Mouse (Mus musculus): Measurements from ENCODE around the gene Slfn2. TPM values are rescaled to one million over a fixed set of nuclear protein-coding genes. Genes with fewer than 3 reads are reported as not detected.

Gene Slfn2
- polyA plus RNA-seq, 1 experiment from 2014 or later, result 19.0 TPM

- no peak overlapping the region for H3K9ac ChIP-seq (replicated peaks; ENCODE audit: low read depth)
- H3K4me3 ChIP-seq (ENCODE audit: low read depth, low read length), result peak overlapping the region; percentile 6; the same call in 1 of the 2 replicates
- H3K36me3 ChIP-seq (ENCODE audit: insufficient read depth, low read length), result no peaks in the 10 kb centered on the region
- 17% methylated on average over 19 of the region's 19 CpGs for WGBS
- no peak for DNase-seq (ENCODE audit: low spot score)
- H3K27ac ChIP-seq (ENCODE audit: low read length), result no peak overlapping the region
- ATAC-seq, result no peak
- TF ChIP-seq CTCF (IDR thresholded peaks at IDR 0.05), result no peak
- no peak for TF ChIP-seq EP300 (IDR thresholded peaks at IDR 0.05)
- peak overlapping the region; percentile 42 for H3K4me2 ChIP-seq (replicated peaks; ENCODE audit: low read depth, low read length)
- no peaks in the 10 kb centered on the region for H3K4me1 ChIP-seq (ENCODE audit: insufficient read depth, low read depth, low read length)
- no peaks in the 10 kb centered on the region for H3K9me3 ChIP-seq (ENCODE audit: low read length)
- H3K27me3 ChIP-seq (replicated peaks; ENCODE audit: insufficient read depth, low read length), result no peaks in the 10 kb centered on the region
Measured at GRCm38 (mm10) chr11:83039796-83040195, 25.1 kb upstream of the Slfn2 start.

GRCm38 (mm10) chr11:83040325-83040724 lies 24.6 kb upstream of the Slfn2 start:
- H3K9ac ChIP-seq (replicated peaks; ENCODE audit: low read depth), result no peak overlapping the region
- H3K27ac ChIP-seq (ENCODE audit: low read length), result no peak overlapping the region
- no peaks in the 10 kb centered on the region for H3K9me3 ChIP-seq (ENCODE audit: low read length)

GRCm38 (mm10) chr11:83041000-83041399 lies 23.9 kb upstream of the Slfn2 start:
- TF ChIP-seq CTCF (IDR thresholded peaks at IDR 0.05), result no peak
- TF ChIP-seq EP300 (IDR thresholded peaks at IDR 0.05), result no peak
- Histone ChIP-seq H3K4me2 (replicated peaks; ENCODE audit: low read depth, low read length) (no peak overlapping the region), H3K4me3 (ENCODE audit: low read depth, low read length) (no peak overlapping the region), H3K27ac (ENCODE audit: low read length) (no peak overlapping the region), H3K9ac (replicated peaks; ENCODE audit: low read depth) (no peak overlapping the region), H3K9me3 (ENCODE audit: low read length) (no peaks in the 10 kb centered on the region), H3K4me1 (ENCODE audit: insufficient read depth, low read depth, low read length) (no peaks in the 10 kb centered on the region), H3K36me3 (ENCODE audit: insufficient read depth, low read length) (no peaks in the 10 kb centered on the region), H3K27me3 (replicated peaks; ENCODE audit: insufficient read depth, low read length) (no peaks in the 10 kb centered on the region)
- ATAC-seq, result no peak
- no peak for DNase-seq (ENCODE audit: low spot score)

More at GRCm38 (mm10) chr11:83040325-83040724, 24.6 kb upstream of the Slfn2 start:
- Histone ChIP-seq H3K4me2 (replicated peaks; ENCODE audit: low read depth, low read length) (peak overlapping the region; percentile 42; the same call in 1 of the 2 replicates), H3K36me3 (ENCODE audit: insufficient read depth, low read length) (no peaks in the 10 kb centered on the region), H3K27me3 (replicated peaks; ENCODE audit: insufficient read depth, low read length) (no peaks in the 10 kb centered on the region), H3K4me3 (ENCODE audit: low read depth, low read length) (peak overlapping the region; percentile 6; the same call in 1 of the 2 replicates), H3K4me1 (ENCODE audit: insufficient read depth, low read depth, low read length) (no peaks in the 10 kb centered on the region)
- peak; percentile 65 for ATAC-seq
- peak; percentile 44 for DNase-seq (ENCODE audit: low spot score)
- no peak for TF ChIP-seq EP300 (IDR thresholded peaks at IDR 0.05)
- peak; percentile 44 for TF ChIP-seq CTCF (IDR thresholded peaks at IDR 0.05)
- 19% methylated on average over 1 of the region's 1 CpGs for WGBS

GRCm38 (mm10) chr11:83043891-83044290 lies 21.0 kb upstream of the Slfn2 start:
- Histone ChIP-seq H3K27me3 (replicated peaks; ENCODE audit: insufficient read depth, low read length) (no peaks in the 10 kb centered on the region), H3K4me3 (ENCODE audit: low read depth, low read length) (no peak overlapping the region), H3K4me2 (replicated peaks; ENCODE audit: low read depth, low read length) (no peak overlapping the region), H3K27ac (ENCODE audit: low read length) (no peak overlapping the region), H3K9me3 (ENCODE audit: low read length) (no peaks in the 10 kb centered on the region), H3K36me3 (ENCODE audit: insufficient read depth, low read length) (no peaks in the 10 kb centered on the region), H3K9ac (replicated peaks; ENCODE audit: low read depth) (no peak overlapping the region), H3K4me1 (ENCODE audit: insufficient read depth, low read depth, low read length) (no peaks in the 10 kb centered on the region)
- WGBS, result 76% methylated on average over 4 of the region's 4 CpGs
- DNase-seq (ENCODE audit: low spot score) (no peak), ATAC-seq (no peak)
- TF ChIP-seq CTCF (IDR thresholded peaks at IDR 0.05) (no peak), EP300 (IDR thresholded peaks at IDR 0.05) (no peak)

- 69% methylated on average over 3 of the region's 3 CpGs for WGBS
- H3K9me3 ChIP-seq (ENCODE audit: low read length), result no peaks in the 10 kb centered on the region
- no peak overlapping the region for H3K4me2 ChIP-seq (replicated peaks; ENCODE audit: low read depth, low read length)
- H3K4me1 ChIP-seq (ENCODE audit: insufficient read depth, low read depth, low read length), result no peaks in the 10 kb centered on the region
- TF ChIP-seq EP300 (IDR thresholded peaks at IDR 0.05) (no peak), CTCF (IDR thresholded peaks at IDR 0.05) (no peak)
- no peak overlapping the region for H3K4me3 ChIP-seq (ENCODE audit: low read depth, low read length)
- H3K9ac ChIP-seq (replicated peaks; ENCODE audit: low read depth), result no peak overlapping the region
- H3K27ac ChIP-seq (ENCODE audit: low read length), result no peak overlapping the region
- H3K27me3 ChIP-seq (replicated peaks; ENCODE audit: insufficient read depth, low read length), result no peaks in the 10 kb centered on the region
- DNase-seq (ENCODE audit: low spot score) (peak; percentile 8), ATAC-seq (no peak)
- H3K36me3 ChIP-seq (ENCODE audit: insufficient read depth, low read length), result no peaks in the 10 kb centered on the region
Measured at GRCm38 (mm10) chr11:83045642-83046041, 19.3 kb upstream of the Slfn2 start.

GRCm38 (mm10) chr11:83057863-83058262 lies 7.0 kb upstream of the Slfn2 start:
- ATAC-seq, result no peak; the same call in 1 of the 2 replicates
- Histone ChIP-seq H3K9me3 (ENCODE audit: low read length) (no peaks in the 10 kb centered on the region), H3K36me3 (ENCODE audit: insufficient read depth, low read length) (no peaks in the 10 kb centered on the region), H3K4me2 (replicated peaks; ENCODE audit: low read depth, low read length) (no peak overlapping the region), H3K27me3 (replicated peaks; ENCODE audit: insufficient read depth, low read length) (no peaks in the 10 kb centered on the region), H3K4me3 (ENCODE audit: low read depth, low read length) (no peak overlapping the region), H3K27ac (ENCODE audit: low read length) (no peak overlapping the region), H3K9ac (replicated peaks; ENCODE audit: low read depth) (no peak overlapping the region), H3K4me1 (ENCODE audit: insufficient read depth, low read depth, low read length) (no peaks in the 10 kb centered on the region)
- peak; percentile 71 for DNase-seq (ENCODE audit: low spot score)
- TF ChIP-seq CTCF (IDR thresholded peaks at IDR 0.05) (peak; percentile 84), EP300 (IDR thresholded peaks at IDR 0.05) (no peak)
- WGBS, result 3% methylated on average over 5 of the region's 5 CpGs

All from lung, postnatal 0 days (tissue).